ENCODE assay signal across 8 mouse cellular contexts in the genomic region with DNA sequence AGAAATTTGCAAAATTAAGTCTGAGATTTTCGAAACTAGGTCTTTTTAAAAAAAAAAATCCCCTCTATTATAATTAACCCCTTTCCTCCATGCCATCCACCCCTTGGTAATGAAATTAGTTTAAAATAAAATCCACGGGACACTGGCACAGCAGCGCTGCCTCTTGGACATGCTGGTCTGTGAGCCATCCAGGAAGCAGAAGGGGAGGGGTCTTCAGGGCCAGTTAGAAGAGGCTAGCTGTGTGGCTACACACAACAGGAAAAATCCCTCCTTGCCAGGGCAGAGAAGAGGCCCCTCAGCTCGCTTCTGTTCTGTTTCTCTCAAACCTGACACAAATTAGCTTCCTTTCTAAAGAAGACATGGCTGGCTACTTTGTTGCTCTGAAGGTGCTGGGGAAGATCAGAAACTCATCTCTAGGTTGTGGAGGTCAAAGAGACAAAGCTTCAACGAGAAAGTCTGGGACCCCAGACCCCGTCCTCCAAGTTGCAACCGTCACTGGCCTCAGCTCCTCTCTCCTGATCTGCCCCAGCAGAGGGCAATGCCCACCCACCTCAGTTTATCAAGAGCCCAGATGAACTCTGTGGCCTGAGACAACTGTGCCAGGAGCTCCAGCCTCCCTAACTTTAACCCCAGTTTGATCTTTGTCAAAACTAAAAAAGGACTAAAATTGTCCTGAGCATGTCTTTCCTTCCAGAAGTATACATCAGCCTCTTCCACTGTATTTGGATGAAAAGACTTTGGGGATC.
DNase-seq lines count a peak whose midpoint lies in the region; ATAC-seq and TF ChIP-seq lines count a peak whose summit lies in the region.

No protein-coding gene starts in this region.

- no peaks in the 10 kb centered on the region for H3K36me3 ChIP-seq in testis, adult 2 months (ENCODE audit: control insufficient read depth, insufficient read depth, low read length)
- no peaks in the 10 kb centered on the region for H3K36me3 ChIP-seq in neural tube, embryonic 15.5 days

- TF ChIP-seq POLR2A in testis, adult 2 months (IDR thresholded peaks at IDR 0.05; ENCODE audit: control insufficient read depth, low read depth, low read length) = no peak

- no peaks in the 10 kb centered on the region for H3K27me3 ChIP-seq in testis, adult 2 months (ENCODE audit: control insufficient read depth, insufficient read depth, low read length)
- no peaks in the 10 kb centered on the region for H3K27me3 ChIP-seq in neural tube, embryonic 15.5 days (replicated peaks)

- H3K27ac ChIP-seq in testis, adult 2 months (ENCODE audit: control insufficient read depth, insufficient read depth, low read depth, low read length) = no peak overlapping the region
- H3K27ac ChIP-seq in neural tube, embryonic 15.5 days (replicated peaks) = peak overlapping the region; percentile 65

- ATAC-seq in neural tube, embryonic 15.5 days (ENCODE audit: low FRiP score) = peak; percentile 54; the same call in 1 of the 2 replicates

- H3K9me3 ChIP-seq in neural tube, embryonic 15.5 days (replicated peaks) = no peaks in the 10 kb centered on the region

- 0 out of 2 replicates have a peak, but pooled peaks have one; percentile 6 for TF ChIP-seq CTCF in testis, adult 2 months (IDR thresholded peaks at IDR 0.05; ENCODE audit: control insufficient read depth, insufficient read depth, insufficient replicate concordance, low read depth, low read length)

- H3K4me2 ChIP-seq in neural tube, embryonic 15.5 days = no peak overlapping the region

- no peaks in the 10 kb centered on the region for H3K4me1 ChIP-seq in testis, adult 2 months (ENCODE audit: control insufficient read depth, insufficient read depth, low read length)
- H3K4me1 ChIP-seq in neural tube, embryonic 15.5 days = peaks cover 26% of the 10 kb centered on the region

- H3K9ac ChIP-seq in neural tube, embryonic 15.5 days (replicated peaks) = no peak overlapping the region

- peak; percentile 44 to 48 for DNase-seq in cerebellum, postnatal 10 days
- no peak for DNase-seq in cerebellum, postnatal 36 days
- no peak for DNase-seq in testis, postnatal 10 days (ENCODE audit: low spot score)
- peak; percentile 58 for DNase-seq in kidney, postnatal 10 days
- DNase-seq in cerebellum, adult 9-11 months = no peak
- no peak for DNase-seq in right cerebral cortex, postnatal 4 days

- H3K4me3 ChIP-seq in testis, adult 2 months (ENCODE audit: control insufficient read depth, low read depth, low read length) = no peak overlapping the region
- no peak overlapping the region for H3K4me3 ChIP-seq in neural tube, embryonic 15.5 days (replicated peaks)

- 41% methylated on average over 7 of the region's 7 CpGs for WGBS in neural tube, embryonic 15.5 days

Comparison
In these comparisons a context has a peak if more than half of its experiments do, and no peak if none do; other contexts are left out.
1. DNase-seq: peak in cerebellum, postnatal 10 days (2 of 2) and kidney, postnatal 10 days (single experiment); none in cerebellum, postnatal 36 days (0 of 2), testis, postnatal 10 days (single experiment), cerebellum, adult 9-11 months (single experiment) and right cerebral cortex, postnatal 4 days (single experiment).